Mouse (Mus musculus) brain, adult 2 months (tissue): ENCODE measurements at regions not wholly inside any gene's neighbourhood (a gene's known extent, or its start where the extent isn't known, plus 50 kb on each side); places are given as distances from the start of the nearest gene placed in this dataset.

Source experiments
- DNase-seq: peaks from one replicate; pipeline ENCODE4 v3.0.0; 2011; ENCODE audit warnings: low read depth, low spot score

DNA sequence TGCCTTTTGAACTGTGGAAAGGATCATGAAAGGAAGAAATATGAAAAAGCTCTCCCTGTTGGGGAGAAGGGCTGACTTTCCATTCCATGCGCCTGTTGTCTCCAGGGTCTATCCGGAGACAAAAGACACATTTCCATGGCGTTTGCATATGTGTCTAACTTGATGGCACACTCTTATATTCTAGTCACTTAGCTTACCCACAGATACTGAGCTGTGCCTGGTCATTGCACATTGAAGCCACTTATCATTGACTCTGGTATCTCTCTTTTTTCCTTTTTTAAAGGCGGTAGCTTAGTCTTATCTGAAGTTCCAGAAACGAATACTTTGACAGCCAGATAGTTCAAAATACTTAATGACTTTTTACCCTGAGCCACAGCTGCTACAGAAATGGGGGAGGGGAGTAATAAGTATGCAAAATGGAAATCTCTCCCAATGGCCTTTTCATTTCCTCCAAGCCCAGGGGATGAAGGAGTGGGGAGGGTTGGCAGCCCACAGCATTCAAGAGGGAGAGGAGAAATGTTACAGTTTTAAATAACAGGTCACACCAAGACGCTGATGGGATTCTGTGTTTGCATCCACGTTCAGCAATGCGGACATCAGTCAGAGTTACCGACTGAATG, 137.9 kb upstream of the Slc35f3 start:
- no peak for DNase-seq

DNA sequence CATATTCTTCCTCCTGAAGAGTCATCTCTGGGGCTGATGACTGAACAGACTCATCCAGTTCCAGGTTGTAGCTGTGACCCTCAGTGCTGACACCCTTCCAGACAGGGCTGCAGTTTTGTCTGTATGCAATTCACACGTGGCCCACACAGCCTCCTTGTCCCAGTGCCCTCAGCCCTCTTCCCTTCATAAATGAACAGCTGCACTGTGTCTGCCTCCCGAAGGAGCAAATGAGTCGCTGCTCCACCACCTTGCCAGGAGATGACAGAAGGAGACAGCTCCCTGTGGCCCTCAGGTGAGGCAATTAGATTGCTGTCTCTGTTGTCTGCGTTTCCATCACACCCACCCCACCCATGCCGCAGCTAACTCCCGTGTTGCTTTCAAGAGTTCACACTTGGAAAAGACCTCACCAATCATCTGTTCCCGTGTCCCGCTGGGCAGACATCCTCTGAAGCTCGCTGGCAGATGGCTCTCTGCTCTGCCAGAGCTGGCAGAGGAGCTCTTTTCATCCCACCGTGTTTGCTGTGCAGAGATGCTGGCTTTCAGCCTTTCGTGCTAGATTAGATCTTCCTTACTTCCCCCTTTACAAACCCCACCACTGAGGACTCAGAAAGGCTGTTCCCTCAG, 135.5 kb upstream of the Slc35f3 start:
- DNase-seq = peak; percentile 96

DNA sequence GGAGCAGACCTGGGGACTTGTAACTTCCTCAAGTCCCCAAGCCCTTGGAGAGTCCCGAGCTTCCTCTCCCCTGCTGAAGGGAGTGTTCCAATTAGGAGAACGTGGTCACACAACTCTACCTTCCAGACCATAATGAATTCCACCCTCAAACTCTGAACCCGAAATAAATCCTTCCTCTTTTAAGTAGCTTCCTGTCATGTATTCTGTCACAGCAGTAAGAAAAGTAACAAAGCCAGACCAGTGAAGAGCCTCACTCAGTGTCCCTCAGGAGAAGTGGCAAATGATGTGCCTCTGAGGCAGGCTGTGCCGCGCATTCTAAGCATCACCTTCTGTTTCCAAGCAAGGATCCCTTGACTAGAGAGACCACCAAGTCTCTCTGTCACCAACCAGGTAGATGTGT, 134.4 kb upstream of the Slc35f3 start:
- peak; percentile 33 for DNase-seq

- DNase-seq = peak; percentile 43
These were observed 132.8 kb upstream of the Slc35f3 start for GRCm38 (mm10) chr8:126165486-126166095.

- DNase-seq = no peak
These were observed 132.0 kb upstream of the Slc35f3 start for GRCm38 (mm10) chr8:126166394-126166793.

DNA sequence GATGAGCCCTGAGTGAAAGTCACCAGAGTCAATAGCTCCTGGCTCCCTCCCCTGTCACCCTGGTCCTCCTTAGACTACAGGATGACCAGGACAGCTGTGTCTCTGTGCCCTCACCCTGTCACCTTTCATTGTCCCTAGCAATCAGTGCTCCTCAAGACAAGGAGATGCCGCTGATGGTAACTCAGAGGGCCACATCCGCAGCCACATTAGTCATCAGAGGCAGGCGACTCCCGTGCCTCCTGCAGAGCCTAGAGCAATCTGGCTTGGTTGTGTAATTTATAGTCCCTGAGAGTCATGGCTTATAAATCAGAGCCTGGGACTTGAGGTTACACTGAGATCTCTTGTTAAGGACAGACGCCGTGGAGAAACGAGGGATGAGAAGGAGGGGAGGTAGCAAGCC, 123.9 kb upstream of the Slc35f3 start:
- peak; percentile 85 for DNase-seq

DNA sequence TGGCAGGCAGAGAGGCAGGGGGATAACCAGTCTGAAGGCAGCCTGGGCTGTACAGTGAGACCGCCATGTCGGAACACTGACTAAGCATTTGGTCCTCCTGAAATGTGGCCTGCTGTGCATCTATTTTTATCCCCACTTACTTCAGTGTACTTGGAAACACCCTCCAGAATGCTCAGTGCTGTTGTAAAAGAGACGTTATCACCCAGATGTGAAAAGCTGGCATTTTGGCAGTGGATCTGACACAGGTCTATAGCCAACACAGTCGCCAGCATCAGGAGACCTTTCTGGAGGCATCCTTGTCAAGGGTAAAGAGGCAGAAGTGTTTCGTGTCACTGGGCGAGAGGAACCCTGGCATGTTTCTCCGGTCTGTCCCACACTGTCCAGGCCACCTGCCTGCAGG, 122.1 kb upstream of the Slc35f3 start:
- DNase-seq = peak; percentile 44

DNA sequence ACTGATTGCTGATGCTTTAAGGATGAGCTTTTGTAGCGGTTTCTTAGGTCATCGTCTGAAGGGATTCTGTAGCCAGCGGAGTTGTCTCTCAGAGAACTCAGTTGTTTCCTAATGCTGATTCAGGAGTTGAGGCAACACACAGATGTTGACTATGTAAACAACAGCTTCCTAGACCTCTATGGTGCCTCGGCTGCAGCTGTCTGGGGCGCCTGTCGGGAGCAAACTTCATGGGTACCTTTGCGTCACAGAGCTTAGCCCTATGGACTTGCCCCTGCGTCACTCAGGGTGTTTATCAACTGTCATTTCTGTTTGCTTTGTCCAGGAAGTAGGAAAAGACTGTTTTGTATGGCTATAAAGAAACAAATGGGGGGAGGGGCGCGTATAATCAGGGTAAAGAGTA, 120.5 kb upstream of the Slc35f3 start:
- DNase-seq = no peak

GRCm38 (mm10) chr8:126188741-126189285, 109.5 kb upstream of the Slc35f3 start:
- peak; percentile 68 for DNase-seq

DNA sequence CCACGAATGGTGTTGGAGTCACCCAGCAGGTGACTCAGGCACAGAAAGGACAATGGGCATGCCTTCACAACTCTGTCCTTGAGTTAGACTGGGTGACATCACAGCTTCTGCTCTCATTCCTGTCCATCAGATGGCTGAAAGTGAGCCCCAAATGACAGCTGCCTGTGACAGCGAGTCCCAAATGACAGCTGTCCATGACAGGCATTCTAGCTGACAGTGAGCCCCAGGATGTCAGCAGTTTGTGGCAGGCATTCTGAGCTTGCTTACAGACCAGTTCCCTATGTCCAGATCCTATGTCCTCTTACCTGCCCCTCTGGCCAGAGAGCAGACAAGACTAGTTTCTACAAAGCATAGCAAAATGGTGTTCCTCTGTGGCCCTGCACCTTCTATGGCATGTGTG, 102.7 kb upstream of the Slc35f3 start:
- DNase-seq = no peak

DNA sequence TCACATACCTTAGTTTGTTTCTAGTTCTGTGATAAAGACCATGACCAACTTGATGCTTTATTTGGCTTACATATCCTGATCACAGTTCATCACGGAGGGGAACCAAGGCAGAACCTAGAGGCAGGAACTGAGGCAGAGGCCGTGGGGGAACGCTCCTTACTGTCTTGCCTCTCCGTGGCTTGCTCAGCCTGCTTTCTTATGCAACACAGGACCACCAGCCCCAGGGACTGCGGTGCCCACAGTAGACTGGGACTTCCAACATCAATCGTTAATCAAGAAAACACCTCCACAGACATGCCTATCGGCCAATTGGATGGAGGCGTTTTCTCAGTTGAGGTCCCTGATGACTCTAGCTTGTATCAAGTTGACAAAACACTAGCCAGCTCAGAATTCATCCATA, 87.8 kb upstream of the Slc35f3 start:
- no peak for DNase-seq

DNA sequence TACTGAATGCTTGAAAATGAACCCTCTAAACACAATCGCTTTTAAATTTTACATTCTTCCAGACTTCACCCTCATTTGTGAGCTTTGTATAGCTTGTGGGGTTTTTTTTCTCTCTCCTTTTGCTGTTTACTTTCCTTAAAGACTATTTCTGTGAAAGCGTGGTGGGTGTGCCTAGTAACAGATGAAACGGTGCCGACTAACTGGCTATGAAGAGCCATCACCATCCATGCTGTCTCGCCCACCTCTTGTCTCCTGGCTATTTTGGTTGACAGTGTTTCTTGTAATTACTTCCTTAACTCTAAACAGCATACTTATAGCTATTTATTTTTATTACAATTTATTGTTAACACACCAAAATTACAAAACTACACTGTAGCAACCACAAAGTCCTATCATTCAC, 85.6 kb upstream of the Slc35f3 start:
- DNase-seq = peak; percentile 80

DNA sequence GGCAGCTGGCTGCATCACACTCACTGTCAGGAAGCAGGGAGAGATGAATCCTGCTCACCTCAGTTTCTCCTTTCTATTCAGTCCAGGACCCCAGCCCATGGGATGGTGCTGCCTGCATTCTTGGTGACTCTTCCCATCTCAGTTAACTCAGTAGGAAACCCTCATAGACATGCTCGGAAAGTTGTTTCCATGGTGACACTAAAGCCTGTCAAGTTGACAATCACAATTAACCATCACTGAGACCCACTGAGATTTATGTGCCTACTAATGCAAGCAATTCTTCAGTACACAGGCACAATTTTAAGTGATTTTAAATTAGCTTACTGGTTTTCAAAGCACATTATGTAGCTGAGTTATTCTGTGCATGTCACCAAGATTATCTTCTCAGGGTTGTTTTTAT, 83.8 kb upstream of the Slc35f3 start:
- DNase-seq = no peak

DNA sequence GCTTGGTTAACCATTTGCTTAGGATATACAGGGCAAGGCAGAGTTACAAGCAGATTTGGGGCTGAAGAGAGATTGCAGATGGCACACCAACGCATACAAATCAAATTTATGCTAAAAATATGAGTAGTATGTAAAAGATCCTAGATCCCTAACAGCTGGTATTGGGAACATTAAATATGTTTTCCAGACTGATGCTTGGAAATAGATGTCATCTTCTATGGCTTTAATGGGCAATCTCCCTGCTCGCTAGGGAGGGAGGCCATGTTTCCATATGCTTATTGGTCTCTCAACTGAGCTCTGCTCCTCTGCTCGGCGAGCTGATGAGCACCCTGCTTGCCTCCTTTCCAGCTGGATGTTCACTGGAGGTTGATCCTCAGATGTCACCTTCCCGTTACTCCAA, 82.0 kb upstream of the Slc35f3 start:
- peak; percentile 67 for DNase-seq

GRCm38 (mm10) chr8:126221631-126222030, 76.7 kb upstream of the Slc35f3 start:
- DNase-seq = peak; percentile 33

DNA sequence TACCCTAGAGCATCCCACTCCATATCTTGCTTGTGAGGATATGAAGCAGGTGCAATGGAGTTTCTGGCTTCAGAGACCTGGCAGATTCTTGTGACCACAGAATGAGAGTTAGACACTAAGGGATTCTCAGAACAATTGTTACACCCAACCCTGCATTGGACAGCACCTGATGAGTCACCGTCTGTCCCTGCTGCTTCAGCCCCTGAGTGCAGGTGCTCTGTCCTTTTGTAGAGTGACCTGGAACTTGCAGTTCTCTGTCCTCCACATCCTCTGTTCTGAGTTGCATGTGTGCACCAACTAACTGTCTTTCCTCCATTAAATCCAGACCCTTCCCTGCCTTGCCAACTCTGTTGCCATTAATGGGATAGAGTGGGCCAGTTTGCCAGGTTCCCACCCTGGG, 66.6 kb upstream of the Slc35f3 start:
- peak; percentile 80 for DNase-seq

GRCm38 (mm10) chr8:126232521-126232920, 65.8 kb upstream of the Slc35f3 start:
- DNase-seq = no peak

DNA sequence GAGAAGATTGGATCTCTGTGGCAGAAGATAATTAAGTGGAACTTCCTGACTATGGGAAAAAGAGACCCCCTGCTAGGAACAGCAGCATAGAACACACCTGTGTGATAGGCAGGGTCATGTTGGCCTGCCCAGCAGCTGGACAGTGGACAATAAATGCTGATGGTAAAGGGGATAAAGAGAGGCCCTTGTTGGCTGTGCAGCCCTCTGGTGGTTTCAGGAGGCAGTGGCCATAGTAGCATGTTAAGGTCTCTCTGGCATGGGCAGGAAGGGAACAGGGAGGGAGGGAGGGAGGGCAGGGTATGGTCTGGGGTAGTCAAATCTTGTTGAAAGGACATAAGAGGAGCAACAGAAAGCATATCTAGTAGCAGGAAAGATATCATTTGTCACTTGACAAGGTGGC, 58.7 kb upstream of the Slc35f3 start:
- DNase-seq = no peak

- DNase-seq = no peak
These were observed 54.0 kb upstream of the Slc35f3 start for GRCm38 (mm10) chr8:126244321-126244720.
